Mouse (Mus musculus): Measurements from ENCODE around the gene BC117090.
"Not testable (repeated sequence)": the region's sequence is repeated elsewhere in the genome, so short reads cannot be mapped to it uniquely, and the experiment has no call there.

BC117090 gene

GRCm38 (mm10) chr16:36334232-36334631 is at the start of gene BC117090:
Gene BC117090, minus strand, starts transcription at chr16:36334332.
- no peak for DNase-seq

GRCm38 (mm10) chr16:36367648-36368047 is 33.5 kb upstream of the BC117090 start, which contains the start of gene BC100530:
Gene BC100530, minus strand, starts transcription at chr16:36367748.
- not testable (repeated sequence) for DNase-seq

GRCm38 (mm10) chr16:36337171-36337570 is 3.0 kb upstream of the BC117090 start:
- no peak for DNase-seq

- no peak for DNase-seq
Observed at GRCm38 (mm10) chr16:36319286-36319685, 14.8 kb downstream of the BC117090 start.

GRCm38 (mm10) chr16:36316111-36316510 is 18.0 kb downstream of the BC117090 start:
- not testable (repeated sequence) for DNase-seq

GRCm38 (mm10) chr16:36307631-36308030 is 26.5 kb downstream of the BC117090 start:
- DNase-seq = no peak

- DNase-seq = no peak
Observed at GRCm38 (mm10) chr16:36289140-36289539, 45.0 kb downstream of the BC117090 start.

- DNase-seq = not testable (repeated sequence)
Observed at GRCm38 (mm10) chr16:36276796-36277195, 57.3 kb downstream of the BC117090 start, which contains the start of gene Stfa1. Gene Stfa1, plus strand, starts transcription at chr16:36276951.
